Mouse (Mus musculus) heart, adult 2 months (tissue): Measurements from ENCODE around the gene Afap1l2.
A peak's percentile ranks its signal among the peaks of the same experiment; 100 is the strongest.

Experiments
- CTCF ChIP-seq: fragments of 200-600 bp; IDR thresholded peaks from 2 replicates; pipeline ENCODE4 v1.8.1; 2022; ENCODE audit warnings: antibody characterized with exemption, mild to moderate bottlenecking, moderate library complexity
- POLR2A ChIP-seq: fragments of 200-500 bp; IDR thresholded peaks from 2 replicates; pipeline ENCODE4 v1.6.1; 2011; ENCODE audit warnings: mild to moderate bottlenecking, low read depth, low read length, control low read depth; ENCODE audit not compliant: insufficient read depth

DNA sequence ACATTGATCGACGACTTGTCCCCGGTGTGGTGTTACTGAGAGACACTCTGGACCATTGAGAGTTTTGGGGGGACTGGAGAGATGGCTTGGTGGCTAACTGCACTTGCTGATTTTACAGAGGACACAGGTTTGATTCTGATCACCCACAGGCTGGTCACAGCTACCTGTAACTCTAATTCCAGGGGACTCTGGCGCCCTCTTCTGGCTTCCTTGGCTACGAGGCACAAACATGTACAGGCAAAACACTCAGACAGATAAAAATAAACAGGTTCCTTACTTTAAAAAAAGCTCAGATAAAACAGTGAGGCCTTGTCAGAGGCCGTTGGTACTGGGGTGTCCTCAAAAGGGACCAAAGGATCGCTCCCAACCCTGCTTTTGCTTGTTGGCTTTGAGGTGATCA is 72.3 kb downstream of the Afap1l2 start:
- TF ChIP-seq CTCF (peak; percentile 41), POLR2A (no peak)
